In genomic region chr7:133670846-133671245, GRCm38 (mm10) we compare ENCODE assay signal across 27 mouse cellular contexts. TPM values are rescaled to one million over a fixed set of nuclear protein-coding genes. Genes with fewer than 3 reads are reported as not detected.
"Had no signal": no experiment of that assay in that cellular context is flagged by ENCODE, and none has a peak within 500 bp of the region (broad histone marks: within the 10 kb centered on the region; RNA-seq: fewer than 3 reads in every experiment).

No protein-coding gene starts in this region.

- DNase-seq: kidney, adult 11 months; kidney, adult 8-10 months; kidney, postnatal 10 days; kidney, postnatal 4 days; lung, adult 18-20 months; lung, postnatal 10 days; lung, postnatal 4 days; retina, postnatal 1 day; right cerebral cortex, postnatal 25 days; spleen, adult 18-20 months; thymus, adult 2 months; thymus, postnatal 14 days; thymus, postnatal 4 days had no signal

- H3K27me3 ChIP-seq: intestine, embryonic 15.5 days; kidney, embryonic 15.5 days; lung, embryonic 15.5 days; midbrain, embryonic 13.5 days; neural tube, embryonic 13.5 days had no signal

- H3K9ac ChIP-seq: intestine, embryonic 15.5 days; kidney, embryonic 15.5 days; lung, embryonic 15.5 days; midbrain, embryonic 13.5 days; neural tube, embryonic 13.5 days had no signal

- H3K4me2 ChIP-seq: intestine, embryonic 15.5 days; kidney, embryonic 15.5 days; lung, embryonic 15.5 days; midbrain, embryonic 13.5 days; neural tube, embryonic 13.5 days had no signal

- H3K4me3 ChIP-seq: intestine, embryonic 15.5 days; kidney, embryonic 15.5 days; lung, embryonic 15.5 days; midbrain, embryonic 10.5 days; midbrain, embryonic 13.5 days; myocyte; neural tube, embryonic 13.5 days had no signal

- H3K9me3 ChIP-seq: intestine, embryonic 15.5 days; kidney, embryonic 15.5 days; lung, embryonic 15.5 days; midbrain, embryonic 10.5 days; midbrain, embryonic 13.5 days; neural tube, embryonic 13.5 days had no signal

- ATAC-seq: intestine, embryonic 15.5 days; midbrain, embryonic 13.5 days; midbrain, embryonic 16.5 days had no signal

- H3K4me1 ChIP-seq: intestine, embryonic 15.5 days; kidney, embryonic 15.5 days; lung, embryonic 15.5 days; midbrain, embryonic 10.5 days; midbrain, embryonic 13.5 days; neural tube, embryonic 13.5 days had no signal

- H3K27ac ChIP-seq: intestine, embryonic 15.5 days; kidney, embryonic 15.5 days; lung, embryonic 15.5 days; midbrain, embryonic 10.5 days; midbrain, embryonic 13.5 days; neural tube, embryonic 13.5 days had no signal

RNA-seq across cellular contexts. Expression of gene Mmp21, which starts 9.0 kb away (rescaled TPM):
- total RNA-seq: left cerebral cortex, adult 18-20 months; megakaryocyte, adult 5-6 weeks; monocyte, adult 5-6 weeks; neutrophil, adult 5-6 weeks had no signal
- polyA plus RNA-seq: intestine, embryonic 15.5 days; limb, embryonic 14.5 days; midbrain, embryonic 10.5 days; midbrain, embryonic 16.5 days; myocyte; neural tube, embryonic 13.5 days; testis, adult 2 months; thymus, adult 2 months had no signal
